Mouse (Mus musculus) heart, postnatal 25 days (tissue): Measurements from ENCODE around the gene Zfp777. TPM values are rescaled to one million over a fixed set of nuclear protein-coding genes. Genes with fewer than 3 reads are reported as not detected.

ENCODE experiments used
- DNase-seq: peaks from one replicate; pipeline ENCODE4 v3.0.0; 2022; ENCODE audit warnings: low spot score
- intact Hi-C: fragments of 180-260 bp; cut with DNase I; formaldehyde crosslinking; loops from one replicate; pipeline ENCODE4 v1.15.1; 2025
- microRNA-seq: library from miRNA; unstranded; fragments of <30 nt; microRNA quantifications from one replicate; pipeline ENCODE4 v1.2.0, GENCODE M21; 2022
- total RNA-seq, 2 experiments: library from RNA; stranded (reverse); gene quantifications; 2 replicates each; pipeline ENCODE4 v1.2.3; 2021

Zfp777 gene
- total RNA-seq, 2 experiments from 2014 or later, result 13.2 to 15.0 TPM

DNA sequence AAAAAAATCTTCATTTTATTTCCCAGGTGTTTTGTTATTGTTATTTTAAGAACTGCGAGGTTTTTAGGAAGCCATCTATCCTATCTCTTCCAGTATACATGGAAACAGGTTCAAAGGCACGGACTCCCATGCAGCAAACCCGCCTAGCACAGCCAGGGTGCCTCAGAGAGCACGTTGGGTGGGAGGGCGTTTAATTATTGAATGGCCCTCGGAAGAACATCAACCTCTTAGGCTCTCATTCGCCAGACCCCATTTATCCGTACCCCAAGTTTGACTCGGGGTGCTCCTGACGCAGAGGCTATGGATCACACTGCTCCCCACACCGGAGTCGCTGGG, 1.6 kb downstream of the Zfp777 start:
- DNase-seq, result no peak
- intact Hi-C loops, result loop anchor here (5.0 kb wide), 1 partner anchor 210 kb away; the partner anchor contains the start of gene Zfp398

DNA sequence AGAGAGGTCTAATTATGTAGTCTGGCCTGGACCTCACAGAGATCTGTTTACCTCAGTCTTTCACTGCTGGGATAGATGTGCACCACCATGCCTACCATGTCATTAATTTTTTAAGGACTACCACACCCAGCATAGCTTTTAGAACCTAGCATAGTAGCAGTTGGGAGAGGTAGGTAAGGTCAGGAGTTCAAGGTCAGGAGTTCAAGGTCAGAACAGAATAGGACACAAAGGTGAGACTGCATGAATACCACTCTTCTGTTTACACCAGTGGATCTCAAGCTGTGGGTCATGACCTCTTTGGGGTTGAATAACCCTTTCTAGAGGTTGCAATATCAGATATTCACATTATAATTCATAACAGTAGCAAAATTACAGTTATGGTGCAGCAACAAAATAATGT, 16.1 kb downstream of the Zfp777 start:
- intact Hi-C loops, result no loop called here

DNA sequence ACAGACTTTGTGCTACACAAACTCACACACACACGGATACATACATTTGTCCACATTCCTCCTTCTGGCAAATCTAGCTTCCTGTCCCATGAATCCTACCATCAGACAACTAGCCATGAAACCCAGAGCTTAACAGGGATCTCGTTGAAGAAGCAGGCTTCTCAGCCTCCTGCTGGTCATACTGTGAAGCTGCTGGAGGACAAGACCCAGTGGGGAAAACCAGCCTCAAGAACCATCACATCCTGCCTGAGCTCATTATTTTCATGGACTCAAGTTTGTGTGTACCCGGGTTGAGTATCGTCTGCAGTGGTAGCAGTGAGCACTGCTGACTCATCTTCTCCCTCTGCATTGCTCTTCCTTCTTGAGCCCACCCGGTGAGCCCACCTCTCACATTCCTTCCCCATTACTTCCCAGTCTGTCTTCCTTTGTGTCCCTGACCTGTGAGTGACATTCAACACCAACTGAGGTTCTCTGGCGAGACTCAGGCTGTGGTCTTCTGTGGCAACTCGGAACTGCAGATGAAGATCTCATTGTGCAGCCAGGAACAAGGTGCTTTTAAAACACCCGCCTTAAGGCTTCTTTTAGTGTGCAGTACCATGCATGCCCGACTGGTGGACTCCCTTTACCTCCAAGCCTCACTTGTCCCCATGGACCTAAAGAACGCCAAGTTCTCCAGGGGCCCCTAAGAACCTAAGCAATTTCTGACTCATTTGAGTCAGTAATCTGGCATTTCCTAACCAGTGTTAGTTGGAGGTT, 22.6 kb downstream of the Zfp777 start:
- no peak for DNase-seq
- intact Hi-C loops, result no loop called here

More for the DNA sequence above, 16.1 kb downstream of the Zfp777 start:
- DNase-seq, result no peak

DNA sequence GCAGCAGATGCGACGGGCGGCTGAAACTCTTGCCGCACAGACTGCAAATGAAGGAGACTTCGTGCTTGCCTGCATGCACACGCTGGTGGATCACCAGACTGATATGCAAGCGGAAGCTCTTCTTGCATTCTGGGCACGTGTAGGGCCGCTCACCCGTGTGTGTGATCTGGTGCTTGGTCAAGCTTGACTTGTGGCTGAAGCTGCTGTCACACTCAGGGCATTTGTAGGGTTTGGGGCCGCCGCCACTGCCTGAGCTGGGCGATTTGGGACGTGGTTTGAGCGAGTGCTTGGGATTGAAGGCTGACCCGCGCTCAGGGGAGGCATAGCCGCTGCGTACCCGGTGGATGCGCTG, 23.7 kb downstream of the Zfp777 start:
- DNase-seq, result no peak
- intact Hi-C loops, result no loop called here

DNA sequence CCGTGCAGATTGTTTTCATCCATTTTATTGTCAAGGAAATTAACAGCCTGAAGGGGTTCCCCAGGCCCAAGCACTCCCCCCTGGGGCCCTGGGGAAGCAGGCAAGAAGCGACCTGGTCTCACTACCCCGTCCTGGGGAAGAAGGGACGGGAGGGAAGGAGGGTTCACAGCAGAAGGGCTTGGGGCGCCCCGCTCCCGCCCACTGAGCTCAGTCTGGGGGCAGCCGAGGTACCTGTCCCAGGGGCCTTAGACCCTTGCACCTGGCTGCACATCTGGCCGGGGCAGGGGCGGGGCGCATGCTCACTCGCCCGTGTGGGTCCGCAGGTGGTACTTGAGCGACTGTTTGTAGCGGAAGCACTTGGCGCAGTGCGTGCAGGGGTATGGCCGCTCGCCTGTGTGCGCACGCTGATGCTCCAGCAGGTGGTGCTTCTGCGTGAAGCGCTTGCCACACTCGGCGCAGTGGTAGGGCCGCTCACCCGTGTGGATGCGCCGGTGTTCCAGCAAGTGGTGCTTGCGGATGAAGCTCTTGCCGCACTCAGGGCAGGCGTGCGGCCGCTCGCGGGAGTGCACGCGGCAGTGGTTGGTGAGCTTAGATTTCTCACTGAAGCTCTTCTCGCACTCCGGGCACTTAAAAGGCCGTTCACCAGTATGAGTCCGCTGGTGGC, 24.2 kb downstream of the Zfp777 start:
- no peak for DNase-seq
- intact Hi-C loops, result no loop called here

DNA sequence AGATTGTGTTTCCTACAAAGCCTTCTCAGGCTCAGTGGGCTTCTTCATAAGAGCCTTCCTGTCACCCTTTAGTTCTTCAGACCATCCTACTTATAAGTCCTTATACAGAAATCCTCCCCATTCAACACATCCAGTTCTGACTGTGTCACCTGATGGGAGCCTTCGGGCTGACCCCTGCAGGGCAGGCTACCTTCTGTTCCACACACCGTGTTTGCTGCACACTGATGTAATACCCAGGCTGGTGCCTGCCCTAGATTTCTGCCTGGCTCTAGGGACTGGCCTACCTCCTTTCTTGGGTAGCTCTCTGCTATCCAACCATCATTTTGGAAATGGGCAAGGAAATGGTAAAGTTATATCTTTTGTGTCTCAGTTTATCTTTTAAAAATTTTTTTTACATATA, 26.0 kb downstream of the Zfp777 start:
- intact Hi-C loops, result no loop called here
- no peak for DNase-seq

DNA sequence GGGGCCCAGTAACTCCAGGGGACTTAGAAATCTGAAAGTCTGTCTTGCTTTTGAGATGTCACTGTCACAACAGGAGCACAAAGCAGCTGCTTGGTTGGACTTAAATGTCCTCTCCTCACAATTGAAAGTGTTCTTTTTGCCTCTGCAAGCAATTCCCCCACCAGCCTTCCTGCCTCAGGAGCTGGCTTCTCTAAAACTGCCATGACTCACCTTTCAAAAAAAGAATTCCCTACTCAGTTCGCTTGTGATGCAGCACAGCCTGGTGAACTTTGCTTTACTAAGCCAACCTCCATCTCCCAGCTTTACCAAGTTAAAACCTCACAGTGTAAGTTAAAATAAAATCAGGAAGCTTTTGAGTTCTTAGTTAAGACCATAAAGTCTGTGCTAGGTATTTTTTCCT, 27.0 kb downstream of the Zfp777 start:
- intact Hi-C loops, result no loop called here

DNA sequence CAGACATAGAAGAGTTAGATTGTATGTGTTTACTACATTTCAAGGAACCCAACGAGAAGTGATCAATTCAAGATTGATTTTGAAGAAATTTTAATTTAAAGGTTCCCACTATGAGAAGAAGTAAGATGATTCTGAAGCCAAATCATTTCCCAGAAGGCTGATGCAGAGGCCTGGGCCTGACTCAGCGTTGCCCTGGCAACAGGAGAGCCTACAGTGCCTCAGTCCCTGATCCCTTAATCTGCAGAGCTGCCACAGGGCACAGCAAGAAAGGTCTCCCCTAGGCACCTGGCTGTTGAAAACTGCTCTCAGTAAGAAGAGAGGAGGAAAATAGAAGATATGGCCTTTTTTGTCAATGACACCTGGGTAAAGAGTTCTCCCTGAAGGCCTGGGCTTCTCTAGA, 28.7 kb downstream of the Zfp777 start:
- no peak for DNase-seq
- intact Hi-C loops, result no loop called here

More for the DNA sequence above, 27.0 kb downstream of the Zfp777 start:
- no peak for DNase-seq

DNA sequence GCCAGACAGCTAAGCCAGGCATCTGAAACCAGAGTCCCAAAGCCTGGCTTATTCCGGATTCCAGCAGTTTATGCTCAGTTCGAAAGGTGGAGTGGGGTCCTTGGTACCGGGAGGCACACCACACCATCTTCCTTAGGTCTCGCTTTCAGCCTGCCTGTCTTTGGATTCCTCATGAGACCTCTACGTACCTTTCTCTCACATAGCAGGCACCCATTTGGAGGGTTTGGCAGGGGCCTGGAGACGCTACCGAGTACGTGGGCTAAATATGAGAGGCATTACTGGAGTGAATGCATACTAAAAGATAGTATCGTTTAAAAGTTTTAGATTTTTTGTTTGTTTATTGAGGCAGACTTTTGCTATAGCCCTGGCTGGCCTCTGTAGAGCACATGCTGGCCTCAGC, 31.9 kb downstream of the Zfp777 start:
- intact Hi-C loops, result loop anchor here (5.0 kb wide), 1 partner anchor 140 kb away; the partner anchor contains the start of gene Zfp282
- DNase-seq, result no peak

DNA sequence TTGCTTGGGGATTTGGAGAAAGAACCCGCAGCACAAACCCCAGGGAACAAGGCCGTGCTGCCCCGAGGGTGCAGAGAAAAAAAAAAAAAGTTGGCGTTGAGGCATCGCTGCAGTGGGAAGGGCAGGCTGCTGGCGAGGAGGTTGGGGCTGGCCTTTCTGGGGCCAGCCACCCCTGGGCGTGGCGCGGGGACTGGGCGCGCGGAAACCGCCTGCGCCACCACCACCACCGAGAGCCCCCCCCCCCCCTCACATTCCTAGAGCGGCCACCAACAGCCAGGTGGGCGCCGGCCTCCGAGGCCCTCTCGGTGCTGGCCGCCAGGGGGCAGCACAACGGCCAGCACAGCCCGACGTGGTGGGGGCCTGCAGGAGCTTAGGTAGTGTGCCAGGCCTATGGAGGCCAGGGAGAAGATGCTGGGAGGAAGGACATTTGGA, 32.6 kb downstream of the Zfp777 start:
- intact Hi-C loops, result loop anchor here (5.0 kb wide), 1 partner anchor 139 kb away; the partner anchor contains the start of gene Zfp282
- DNase-seq, result peak; percentile 27

DNA sequence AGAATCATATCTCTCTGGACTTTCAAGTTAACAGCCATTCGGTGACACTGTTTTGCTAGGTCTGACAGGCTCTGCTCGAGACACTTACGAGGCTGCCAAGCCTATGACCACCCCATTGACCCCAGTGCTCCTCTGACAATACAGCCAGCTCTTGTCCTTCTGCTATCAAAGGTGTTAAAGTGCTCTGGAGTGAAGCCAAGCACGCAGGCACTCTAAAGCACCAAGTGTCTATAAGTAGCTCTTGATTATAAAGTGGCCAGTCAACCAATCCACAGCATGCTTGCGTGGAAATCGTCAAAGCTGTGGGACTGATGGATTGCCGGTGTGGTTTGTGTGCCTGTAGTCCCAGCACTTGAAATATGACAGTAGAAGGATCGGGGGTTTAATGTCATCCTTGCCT, 38.0 kb downstream of the Zfp777 start:
- intact Hi-C loops, result no loop called here
- no peak for DNase-seq

DNA sequence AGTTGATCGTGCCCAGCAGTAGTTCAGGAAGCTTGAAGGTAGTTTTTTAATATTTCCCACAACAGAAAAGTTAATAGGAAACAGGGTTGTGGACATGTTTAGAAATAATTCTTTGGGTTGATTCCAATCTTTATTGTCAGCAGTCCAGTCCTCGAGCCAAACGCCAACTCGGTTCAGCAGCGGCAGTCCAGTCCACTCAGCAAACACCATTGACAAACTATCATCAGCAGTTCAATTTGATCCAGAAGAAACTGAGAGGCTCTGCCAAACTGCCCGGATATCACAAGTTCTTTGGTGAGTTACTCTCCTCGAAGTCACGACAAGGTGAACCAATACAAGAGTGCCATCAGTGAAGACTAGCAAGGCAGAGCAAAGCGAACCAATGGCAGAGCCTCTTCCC, 53.0 kb downstream of the Zfp777 start:
- DNase-seq, result no peak
- intact Hi-C loops, result no loop called here

DNA sequence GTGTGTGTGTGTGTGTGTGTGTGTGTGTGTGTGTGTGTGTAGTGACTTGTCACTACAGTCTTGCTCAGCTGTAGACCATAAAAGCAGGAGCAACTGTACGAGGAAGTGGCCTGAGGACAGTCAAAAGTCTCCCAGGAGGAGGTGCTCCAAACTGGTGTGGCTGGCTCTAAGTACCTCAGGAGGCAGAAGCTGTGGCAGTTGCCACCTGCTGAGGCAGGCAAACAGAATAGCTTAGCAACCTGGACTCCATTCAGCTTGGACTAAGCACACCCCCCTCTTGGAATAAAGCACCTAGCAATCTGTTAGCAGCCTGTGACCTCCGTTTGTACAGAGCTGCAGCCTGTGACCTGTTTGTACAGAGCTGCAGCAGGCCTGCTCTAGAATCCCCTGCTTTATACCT, 64.8 kb downstream of the Zfp777 start:
- intact Hi-C loops, result no loop called here
- no peak for DNase-seq

DNA sequence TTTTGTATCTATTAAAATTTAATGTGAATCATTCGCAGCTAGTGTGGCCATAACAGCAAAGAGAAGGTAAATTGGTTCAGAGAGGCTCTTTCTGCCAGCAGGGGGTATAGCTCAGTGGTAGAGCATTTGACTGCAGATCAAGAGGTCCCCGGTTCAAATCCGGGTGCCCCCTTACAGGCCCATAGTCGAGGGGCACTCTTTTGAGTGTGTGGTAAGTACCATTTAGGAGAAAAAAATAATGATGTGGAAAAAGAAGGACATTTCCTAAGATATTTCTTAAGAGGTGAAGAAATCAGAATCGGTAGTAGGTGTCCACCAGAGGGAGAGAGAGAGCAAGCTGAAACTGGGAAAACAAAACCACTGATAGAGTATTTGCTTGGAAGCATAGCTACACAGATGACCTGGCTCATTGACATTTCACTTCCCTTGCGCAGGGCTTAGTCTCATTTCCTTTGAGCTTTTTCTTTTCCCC, 69.8 kb downstream of the Zfp777 start:
- peak; percentile 72 for DNase-seq
- intact Hi-C loops, result loop anchor here (5.0 kb wide), 2 partner anchors 103 to 142 kb away; partner anchors contain the start of gene Zfp398

DNA sequence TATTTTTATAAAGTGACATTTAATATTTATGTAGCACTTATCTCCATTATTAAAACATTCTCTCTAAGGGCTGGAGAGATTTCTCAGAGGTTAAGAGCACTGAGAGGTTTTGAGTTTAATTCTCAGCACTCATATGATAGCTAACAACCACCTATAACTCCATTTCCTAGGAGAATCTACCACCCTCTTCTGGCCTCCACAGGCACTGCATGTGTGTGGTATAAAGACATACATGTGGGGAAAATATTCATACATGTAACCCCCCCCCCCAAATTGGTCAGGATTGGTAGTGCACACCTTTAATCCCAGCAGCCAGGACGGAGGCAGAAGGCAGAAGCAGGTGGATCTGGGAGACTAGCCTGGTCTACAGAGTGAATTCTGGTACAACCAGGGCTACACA, 74.1 kb downstream of the Zfp777 start:
- intact Hi-C loops, result no loop called here
- no peak for DNase-seq

Small RNA genes lying within 50 kb of the gene (microRNA-seq; reads per million reads assigned to microRNA genes)
- gene Gm24563, result not detected

Other genes with a start within 250 kb of the Zfp777 start
- 10 to 100 TPM; 48.3 to 54.3 TPM for gene Pdia4, start 235.5 kb downstream of the Zfp777 start, total RNA-seq
- gene Zfp786, start 218.0 kb downstream of the Zfp777 start, total RNA-seq, result under 1 TPM; 0.68 to 0.89 TPM
- 1 to 10 TPM; 6.4 to 7.2 TPM for gene Zfp398, start 213.2 kb downstream of the Zfp777 start, total RNA-seq
- 1 to 10 TPM; 6.1 to 7.0 TPM for gene Zfp282, start 171.7 kb downstream of the Zfp777 start, total RNA-seq
- gene Zfp212, start 128.4 kb downstream of the Zfp777 start, total RNA-seq, result 10 to 100 TPM in 1 of 2 experiments, 1 to 10 TPM in 1; 8.6 to 10.4 TPM
- 1 to 10 TPM; 1.1 to 1.9 TPM for gene Zfp956, start 95.5 kb downstream of the Zfp777 start, total RNA-seq
- gene Zfp746, start 37.7 kb upstream of the Zfp777 start, total RNA-seq, result 10 to 100 TPM; 11.2 to 11.3 TPM